Mouse (Mus musculus): Measurements from ENCODE around the gene Ap5s1.

Ap5s1 gene

DNA sequence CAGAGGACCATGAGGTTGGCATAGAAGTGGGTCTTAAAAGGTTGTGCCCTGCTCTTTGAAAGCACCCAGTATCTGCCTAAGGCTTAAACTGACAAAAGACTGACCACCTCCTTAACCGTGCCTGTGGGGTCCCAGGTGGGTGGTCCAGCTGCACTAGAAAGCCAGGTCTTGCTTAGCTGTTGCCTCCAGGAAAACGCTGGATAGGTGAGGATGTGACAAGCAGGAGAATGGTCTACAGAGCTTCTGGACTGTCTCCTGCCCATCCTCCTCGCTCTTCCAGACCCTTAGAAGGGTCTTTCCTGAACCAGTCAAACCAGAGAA lies 19.3 kb upstream of the Ap5s1 start:
- no peak for DNase-seq (ENCODE audit: low read depth, low spot score)

DNA sequence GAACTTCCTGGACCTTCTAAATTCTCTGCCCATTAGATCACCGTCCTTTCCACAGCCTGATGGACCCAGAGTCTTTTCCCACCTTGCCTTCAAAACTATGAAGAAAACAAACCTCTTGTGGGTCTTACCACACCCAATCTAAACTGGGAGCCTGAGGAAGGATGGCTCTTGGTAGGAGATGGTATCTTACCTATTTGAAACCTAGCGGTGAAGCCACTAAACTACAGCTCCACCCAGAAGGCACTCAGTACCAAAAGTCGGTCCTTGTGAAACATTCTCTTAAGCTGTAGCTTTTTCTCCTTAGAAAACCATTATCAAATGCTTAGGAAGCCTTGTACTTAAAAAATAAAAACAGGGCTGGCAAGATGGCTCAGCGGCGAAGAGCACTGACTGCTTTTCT lies 18.6 kb upstream of the Ap5s1 start:
- no peak for DNase-seq (ENCODE audit: low read depth, low spot score)

DNA sequence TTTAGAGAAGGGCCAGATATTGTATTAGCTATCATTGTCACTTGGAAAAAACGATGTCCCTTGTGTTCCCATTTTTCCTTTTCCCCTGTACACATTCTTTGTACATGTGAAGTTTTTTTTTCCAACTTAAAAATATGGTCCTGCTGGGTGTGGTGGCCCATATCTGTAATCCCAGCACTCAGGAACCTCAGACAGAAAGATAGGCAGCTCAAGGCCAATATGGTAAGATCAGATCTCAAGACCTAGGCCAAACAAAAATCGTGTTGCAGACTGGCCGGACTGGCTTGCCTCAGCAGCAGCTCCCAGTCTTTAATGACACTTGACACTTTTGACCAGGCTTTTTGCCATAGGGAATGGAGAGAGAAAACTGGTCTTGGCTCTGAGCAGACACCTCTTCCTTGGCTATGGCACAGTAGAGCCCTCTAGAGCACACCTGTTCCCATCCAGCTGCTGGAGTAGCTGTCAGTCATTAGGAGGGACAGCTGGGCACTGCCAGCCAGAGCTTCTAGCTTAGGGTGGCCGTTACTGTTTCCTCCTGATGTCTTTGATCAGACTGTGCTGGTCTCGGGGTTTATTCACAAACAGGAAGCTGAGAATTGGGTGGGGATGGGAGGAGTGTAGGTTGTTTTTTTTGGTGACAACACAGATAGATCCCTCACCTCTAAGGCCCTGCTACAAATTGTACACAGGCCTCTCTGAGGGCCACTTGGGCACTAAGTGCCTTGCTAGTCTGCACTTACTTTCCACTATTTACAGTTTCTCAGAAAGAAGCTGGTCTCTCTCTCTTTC lies 17.2 kb upstream of the Ap5s1 start:
- DNase-seq (ENCODE audit: low read depth, low spot score), result no peak

DNA sequence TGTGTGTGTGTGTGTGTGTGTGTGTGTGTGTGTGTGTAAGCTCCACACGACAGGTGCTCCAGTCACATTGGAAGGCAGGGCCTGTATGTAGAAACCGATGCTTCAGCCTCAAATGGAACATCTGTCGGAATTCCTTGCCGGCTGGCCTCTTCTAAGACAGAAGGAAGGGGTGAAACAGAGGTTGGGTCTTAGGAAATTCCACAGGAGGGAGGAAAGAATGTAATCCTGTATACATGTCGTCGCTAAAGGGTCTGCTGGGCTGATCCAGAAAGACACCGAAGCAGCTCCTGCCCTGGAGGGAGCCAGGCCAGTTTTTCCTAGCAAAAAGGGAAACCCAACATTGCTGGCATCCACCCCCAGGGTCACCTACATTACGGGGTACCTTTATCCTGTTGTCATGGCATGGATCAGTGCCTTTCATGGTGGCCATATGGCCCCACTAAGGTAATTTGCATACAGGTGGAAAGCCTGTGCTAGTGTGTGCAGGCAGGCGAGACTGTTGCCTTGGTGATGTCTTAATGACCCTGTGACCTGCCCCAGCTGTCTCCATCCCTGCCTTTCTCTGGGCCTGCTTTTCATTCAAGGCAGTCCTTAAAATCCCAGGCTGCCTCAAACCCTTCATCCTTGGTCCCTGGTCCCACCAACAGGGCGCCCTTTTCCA lies 16.4 kb upstream of the Ap5s1 start:
- DNase-seq (ENCODE audit: low read depth, low spot score), result peak; percentile 64

DNA sequence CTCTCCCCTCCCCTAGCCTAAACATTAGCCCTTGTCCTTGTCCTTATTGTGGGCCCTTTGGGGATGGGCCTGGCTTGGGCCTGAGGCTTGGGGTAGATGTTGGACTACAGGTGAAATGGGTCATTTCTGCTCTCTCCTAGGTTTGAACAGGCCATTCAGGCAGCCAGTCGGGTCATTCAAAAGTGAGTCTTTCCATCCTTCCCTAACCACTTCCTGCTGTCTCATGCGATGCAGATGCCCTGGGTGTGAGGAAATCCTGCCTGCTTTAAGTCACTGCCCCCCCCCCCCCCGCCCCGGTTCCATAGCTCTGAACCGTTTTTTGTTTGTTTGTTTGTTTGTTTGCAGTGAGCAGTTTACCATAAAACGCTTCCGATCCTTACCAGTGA lies 15.9 kb upstream of the Ap5s1 start:
- DNase-seq (ENCODE audit: low read depth, low spot score), result no peak

DNA sequence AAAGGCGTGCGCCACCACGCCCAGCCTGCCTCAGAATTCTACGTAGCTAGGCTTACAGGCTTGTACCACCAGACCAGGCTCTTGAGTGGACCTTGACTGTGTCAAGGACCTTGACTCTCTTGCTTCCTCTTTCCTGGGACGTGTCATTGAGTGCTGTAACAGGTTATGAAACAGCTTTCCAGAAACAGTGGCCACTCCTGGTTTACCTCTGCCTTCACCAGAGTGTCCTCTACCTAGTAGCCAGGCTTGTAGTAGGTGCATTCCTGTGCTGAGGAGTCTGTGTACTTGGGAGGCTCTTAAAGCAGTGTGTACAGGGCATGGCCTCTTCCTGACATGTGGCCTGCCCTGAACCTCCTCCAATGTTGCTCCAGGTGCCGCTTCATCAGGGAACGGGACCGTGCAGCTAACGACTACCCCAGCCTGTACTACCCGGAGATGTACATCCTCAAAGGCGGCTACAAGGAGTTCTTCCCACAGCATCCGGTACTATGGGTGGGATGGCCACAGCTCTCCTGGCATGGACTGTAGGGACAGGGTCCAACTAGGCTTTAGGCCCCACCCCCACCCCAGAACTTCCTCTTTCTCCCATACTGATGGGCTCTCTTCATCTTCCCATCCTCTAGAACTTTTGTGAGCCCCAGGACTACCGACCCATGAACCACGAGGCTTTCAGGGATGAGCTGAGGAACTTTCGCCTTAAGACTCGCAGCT lies 10.1 kb upstream of the Ap5s1 start:
- DNase-seq (ENCODE audit: low read depth, low spot score), result no peak

DNA sequence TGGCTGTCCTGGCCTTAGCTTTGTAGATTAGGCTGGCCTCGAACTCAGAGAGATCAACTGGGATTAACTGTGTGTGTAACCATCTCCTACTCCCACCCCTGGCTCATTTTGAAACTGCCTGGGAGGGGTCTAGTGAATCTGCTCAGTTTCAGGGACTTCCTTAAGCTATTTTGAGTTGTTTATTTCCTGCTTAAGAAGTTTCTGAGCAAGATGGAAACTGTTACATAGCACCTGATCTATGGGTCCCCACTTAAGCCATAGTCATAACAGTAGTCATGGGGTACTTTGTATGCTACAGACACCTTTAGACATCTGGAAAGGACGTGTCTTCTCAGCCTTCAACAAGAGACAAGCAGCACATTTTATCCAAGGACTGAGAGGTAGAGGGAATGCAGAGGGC lies 6.2 kb upstream of the Ap5s1 start:
- no peak for DNase-seq (ENCODE audit: low read depth, low spot score)

DNA sequence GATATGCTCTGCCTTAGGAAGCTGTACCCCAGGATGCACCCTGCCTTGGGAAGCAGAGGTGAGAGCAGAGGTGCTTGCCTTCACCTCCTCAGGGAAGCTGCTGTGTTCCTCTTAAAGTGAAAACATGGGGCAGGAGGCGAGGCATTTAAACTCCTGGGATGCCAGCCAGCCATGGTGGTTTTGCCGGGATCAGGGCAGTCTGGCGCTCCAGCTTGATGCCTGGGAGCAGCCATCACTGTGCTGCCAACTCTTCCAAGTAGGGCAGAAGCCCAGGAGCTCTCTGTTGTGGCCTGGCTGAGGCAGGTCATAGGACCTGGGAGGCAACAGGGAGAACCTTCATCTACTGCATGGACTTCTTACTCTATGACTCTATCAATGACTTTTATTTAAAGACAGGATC lies 5.6 kb upstream of the Ap5s1 start:
- DNase-seq (ENCODE audit: low read depth, low spot score), result no peak

DNA sequence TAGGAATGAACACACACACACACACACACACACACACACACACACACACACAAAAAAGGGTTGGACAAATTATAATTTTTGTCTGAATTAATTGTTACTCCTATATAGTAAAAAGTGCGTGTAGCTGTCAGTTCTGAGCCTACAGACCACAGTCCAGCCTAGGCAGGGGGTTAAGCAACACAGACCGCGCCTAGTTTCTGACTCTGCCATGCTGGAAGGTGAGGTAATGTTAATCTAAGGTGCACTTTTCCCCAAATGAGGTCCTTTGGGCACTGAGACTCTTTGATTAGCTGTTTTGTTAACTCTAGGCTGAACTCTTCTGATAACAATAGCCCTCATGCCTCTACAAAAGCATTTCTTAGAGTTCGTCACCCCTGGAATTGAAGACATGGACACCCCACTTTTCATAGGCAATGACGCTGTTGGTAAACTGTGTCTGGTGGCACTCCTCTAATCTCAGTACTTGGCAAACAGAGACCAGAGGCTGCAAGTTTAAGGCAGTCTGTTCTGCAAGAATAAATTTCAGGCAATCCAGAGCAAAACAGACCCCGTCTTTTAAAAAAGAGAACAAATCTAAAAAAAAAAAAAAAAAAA lies 3.0 kb upstream of the Ap5s1 start:
- no peak for DNase-seq (ENCODE audit: low read depth, low spot score)

DNA sequence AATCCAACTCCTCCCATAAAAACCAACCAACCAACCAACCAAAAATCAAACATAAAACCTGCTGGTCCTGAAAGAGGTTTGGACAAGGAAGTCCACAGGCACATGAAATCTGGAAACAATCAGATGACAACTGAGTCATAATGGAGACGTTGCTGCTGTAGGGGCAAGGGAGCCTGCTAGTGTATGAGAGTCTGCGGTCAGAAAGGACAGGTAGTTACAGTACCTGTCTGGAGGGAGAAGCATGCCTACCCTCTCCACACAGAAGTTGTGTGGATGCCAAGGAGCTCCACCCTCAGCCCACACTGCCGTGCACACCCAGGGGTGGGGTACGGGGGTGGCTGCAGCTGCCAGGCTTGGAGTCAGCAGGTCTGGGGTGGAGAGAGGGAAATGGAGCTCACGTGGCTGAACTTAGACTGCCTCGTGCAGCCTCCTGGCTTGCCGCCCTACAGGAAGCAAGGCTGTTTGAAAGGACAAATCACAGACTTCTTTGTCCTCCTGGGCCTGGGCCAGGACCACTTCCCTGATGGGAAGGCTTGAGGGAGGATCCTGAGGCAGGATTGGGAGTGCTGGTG lies 2.4 kb upstream of the Ap5s1 start:
- peak; percentile 40 for DNase-seq (ENCODE audit: low read depth, low spot score)

DNA sequence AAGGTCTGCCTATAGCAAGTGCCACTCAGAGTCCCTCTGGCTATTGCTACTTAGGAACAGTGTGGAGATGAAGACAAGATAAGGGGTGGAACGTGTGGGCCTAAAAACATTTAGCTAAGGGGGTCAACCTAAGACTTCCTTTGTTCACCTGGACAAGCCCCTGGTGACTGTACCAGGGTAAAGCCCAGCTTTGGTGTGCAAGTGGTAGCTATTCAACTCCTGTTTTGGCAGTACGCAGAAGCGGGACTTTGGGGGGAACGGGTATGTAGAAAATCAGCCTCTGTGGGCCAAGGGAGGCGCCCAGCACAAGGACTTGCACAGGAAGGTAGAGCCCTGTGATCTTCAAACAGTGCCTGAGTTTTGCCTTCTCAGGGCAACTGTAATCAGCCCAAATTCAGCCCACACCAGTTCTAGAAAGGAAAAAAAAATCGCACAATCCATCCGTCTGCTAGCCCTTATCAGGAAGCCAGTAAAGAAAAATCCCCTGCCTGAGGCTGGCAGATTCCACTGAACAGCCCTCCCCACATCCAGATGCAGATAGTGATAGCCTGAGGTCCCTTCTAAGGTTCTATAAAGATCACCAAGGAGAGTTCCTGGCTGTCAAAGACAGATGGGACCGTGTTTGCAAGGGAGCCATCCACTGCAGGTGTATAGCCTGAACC lies 1.2 kb upstream of the Ap5s1 start:
- no peak for DNase-seq (ENCODE audit: low read depth, low spot score)

DNA sequence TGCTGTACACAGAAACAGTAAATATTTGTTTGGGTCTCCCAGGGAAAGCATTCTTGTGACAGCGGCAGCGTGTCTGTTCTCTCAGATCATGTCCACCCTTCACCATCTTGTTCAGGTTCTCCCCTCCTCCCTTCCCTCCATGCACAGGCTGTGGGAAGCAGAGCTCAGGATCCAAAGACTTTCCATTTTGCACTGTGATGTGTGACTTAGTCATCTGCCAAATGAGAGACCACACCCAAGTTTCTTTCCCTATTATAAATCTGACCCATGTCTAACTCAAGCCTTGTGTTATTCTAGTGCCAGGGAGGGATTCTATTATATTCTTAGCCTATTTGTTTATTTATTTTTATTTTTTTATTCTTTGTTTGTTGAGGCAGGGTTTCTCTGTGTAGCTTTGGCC lies 1.5 kb downstream of the Ap5s1 start:
- no peak for DNase-seq (ENCODE audit: low read depth, low spot score)

DNA sequence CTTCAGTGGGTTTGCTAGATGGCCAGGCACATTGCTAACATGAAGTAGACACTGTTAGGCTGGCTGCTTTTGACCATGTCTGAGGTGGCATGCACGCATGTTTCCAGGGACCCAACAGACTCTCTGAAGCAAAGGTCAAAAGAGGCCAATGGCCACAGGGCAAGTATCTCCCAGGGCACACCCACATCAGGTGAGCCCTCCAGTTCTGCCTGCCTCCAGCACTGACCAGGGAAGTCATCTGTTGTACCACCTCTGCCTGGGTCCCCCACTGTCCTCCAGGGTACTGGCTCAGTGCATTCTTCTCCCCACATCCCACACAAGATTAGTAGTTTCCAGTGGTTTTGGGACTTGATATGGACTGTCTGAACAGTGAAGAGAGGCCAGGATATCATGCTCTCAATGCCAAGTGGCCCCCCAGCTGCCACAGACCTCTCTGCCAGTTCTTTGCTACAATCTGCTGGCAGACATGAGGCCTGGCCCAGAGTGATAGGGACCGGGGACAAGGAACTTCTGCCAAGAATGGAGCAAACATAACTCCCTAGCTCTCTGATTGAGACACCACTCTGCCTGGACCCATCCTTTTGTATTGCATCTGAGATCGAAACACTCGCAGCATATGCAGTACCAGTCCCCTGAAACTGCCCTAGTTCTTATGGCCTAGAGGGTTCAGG lies 2.4 kb downstream of the Ap5s1 start:
- no peak for DNase-seq (ENCODE audit: low read depth, low spot score)

DNA sequence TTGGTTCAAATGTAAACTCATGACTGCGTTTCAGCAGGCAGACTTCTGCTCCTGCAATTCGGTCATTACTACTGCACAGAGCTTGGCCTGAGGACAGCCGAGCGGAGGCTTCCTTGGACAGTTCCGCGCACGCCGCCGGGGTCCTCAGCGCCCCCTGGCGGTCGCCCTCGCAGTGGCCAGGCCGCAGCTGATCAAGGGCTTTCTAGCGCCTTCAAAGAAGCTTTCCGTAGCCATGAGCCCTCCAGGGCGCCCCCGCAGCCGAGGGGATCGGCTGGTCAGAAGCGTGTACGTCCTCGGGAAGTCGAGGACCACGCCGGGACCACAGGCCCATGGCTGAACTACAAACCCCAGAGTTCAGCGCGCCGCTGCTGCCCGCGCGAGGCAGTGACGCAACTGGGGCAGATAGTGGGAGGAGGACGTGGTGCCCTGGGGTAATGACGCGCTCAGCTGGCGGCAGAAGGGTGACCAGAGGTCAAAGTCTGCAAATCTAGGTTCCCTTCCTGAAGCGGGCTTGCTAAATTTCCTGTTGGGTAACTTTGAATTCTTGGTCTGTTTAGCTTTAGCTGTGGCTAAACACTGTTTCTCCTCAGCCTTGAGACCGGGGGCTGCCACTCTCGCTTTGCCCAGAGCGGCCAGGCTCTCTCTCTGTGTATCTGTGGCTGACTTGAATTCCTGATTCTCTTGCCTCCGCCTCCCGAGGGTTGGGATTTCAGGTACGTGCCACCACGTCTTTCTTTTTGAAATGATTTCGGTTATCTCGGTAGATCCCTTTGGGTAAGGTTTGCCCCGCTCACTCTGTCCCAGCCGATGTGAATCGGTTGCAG lies 3.3 kb downstream of the Ap5s1 start:
- DNase-seq (ENCODE audit: low read depth, low spot score), result peak; percentile 94

DNA sequence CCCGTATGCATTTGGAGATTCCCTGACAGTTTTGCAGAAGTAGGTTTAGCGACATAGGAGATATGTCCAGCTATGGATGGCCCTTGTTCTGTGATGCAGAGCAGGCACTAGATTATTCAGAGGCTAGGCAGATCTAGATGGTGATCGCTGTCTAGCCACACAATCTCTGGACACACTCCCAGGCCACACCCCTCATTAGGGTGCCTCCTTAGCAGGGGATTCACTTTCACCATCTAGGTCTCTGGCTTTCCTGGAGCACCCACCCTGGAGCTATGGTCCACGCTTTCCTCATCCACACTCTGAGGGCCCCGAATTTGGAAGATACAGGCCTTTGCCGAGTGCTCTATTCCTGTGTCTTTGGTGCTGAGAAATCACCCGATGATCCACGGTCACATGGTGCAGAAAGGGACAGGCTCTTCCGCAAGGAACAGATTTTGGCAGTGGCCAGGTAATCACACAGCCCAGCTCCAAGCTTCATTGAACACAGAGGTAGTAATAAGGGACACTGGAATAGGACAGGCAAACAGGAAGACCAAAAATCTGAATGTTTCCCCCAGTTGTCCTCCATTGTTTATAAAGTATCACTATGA lies 4.2 kb downstream of the Ap5s1 start:
- DNase-seq (ENCODE audit: low read depth, low spot score), result no peak

DNA sequence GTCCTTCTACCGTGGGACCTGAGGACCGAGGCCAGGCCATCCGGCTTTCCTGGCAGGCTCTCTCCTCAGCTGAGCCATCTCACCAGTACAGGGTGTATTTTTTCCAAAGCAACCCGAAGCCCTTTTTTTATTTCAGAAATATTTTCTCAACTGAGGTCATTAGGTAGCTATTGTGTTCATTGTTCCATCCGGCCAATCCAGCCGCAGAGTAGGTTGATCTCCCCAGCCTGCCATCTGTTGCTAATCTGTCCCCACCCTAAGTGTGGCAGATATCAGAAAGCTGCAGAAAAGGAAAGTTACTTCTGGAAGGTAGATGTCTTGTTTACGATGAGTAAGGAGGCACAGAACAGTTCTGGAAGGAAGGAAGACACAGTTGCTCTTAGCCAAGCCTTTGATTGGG lies 6.9 kb downstream of the Ap5s1 start:
- DNase-seq (ENCODE audit: low read depth, low spot score), result no peak

DNA sequence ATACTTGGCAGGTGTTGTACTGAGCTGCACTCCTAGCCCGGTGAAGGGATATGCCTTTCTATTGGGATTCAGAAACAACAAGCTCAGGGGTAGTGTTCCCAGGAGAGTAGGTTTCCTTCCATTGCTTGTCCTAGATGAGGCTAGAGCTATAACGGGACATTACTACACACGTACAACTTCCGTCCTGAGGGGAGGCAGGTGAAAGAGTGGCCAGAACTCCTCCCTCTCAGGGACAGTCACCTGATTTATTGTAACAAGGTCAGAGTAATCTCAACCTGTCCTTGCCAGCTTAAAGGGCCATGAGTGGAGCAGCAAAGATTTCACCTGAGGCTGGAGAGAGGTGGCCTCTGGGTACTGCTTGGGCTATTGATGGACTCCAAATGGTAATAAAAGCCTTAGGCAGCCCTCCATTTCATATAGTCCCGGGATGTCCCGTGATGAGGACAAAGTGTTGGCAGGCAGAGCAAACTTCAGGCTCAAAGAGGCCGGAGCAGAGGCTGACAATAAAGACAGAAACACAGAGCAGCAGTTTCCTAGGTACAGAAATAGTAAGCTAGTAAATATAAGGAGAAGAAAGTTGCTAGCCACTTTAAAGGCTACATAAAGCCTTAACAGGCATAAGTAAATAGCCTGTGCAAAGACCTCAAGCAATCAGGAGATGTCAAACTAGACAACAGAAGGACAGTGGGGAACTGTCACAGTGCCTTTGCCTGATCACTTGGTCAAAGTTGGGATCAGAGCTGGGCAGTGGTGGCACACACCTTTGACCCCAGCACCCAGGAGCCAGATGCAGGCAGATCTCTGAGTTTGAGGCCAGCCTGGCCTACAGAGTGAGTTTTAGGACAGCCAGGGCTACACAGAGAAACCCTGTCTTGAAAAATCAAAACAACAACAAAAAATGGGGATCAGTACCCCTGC lies 9.3 kb downstream of the Ap5s1 start:
- DNase-seq (ENCODE audit: low read depth, low spot score), result no peak

DNA sequence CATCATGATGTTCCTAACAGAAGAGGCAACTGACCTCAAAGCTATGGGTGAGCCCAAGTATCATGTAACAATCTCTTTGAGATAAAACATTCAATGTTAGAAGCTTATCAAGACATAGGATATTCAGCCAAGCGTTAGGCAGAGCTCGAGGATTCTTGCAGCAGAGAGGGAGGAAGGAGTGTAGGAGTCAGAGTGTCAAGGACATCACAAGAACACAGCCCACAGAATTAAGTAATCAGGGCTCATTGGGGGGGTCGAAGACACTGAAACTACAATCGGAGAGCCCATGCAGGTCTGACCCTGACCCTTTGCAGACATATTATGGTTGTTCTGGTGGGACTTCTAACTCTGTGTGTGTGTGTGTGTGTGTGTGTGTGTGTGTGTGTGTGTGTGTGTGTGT lies 13.2 kb downstream of the Ap5s1 start:
- no peak for DNase-seq (ENCODE audit: low read depth, low spot score)
